Mouse (Mus musculus): ENCODE measurements around the gene Pcnx2. TPM values are rescaled to one million over a fixed set of nuclear protein-coding genes. Genes with fewer than 3 reads are reported as not detected.
A peak's percentile ranks its signal among the peaks of the same experiment; 100 is the strongest.

Pcnx2 gene
- polyA plus RNA-seq, 1 experiment from 2014 or later = 0.48 TPM

GRCm38 (mm10) chr8:125854379-125854778 is 43.7 kb downstream of the Pcnx2 start:
- peak; percentile 53 for ATAC-seq (replicated peaks; ENCODE audit: low FRiP score)
- Histone ChIP-seq H3K4me1 (peaks cover 44% of the 10 kb centered on the region), H3K4me2 (no peak overlapping the region), H3K4me3 (replicated peaks) (no peak overlapping the region), H3K27me3 (0 out of 2 replicates have a peak, but pooled peaks cover 2% of the 10 kb centered on the region), H3K27ac (peak overlapping the region; percentile 62), H3K9ac (no peak overlapping the region), H3K36me3 (no peaks in the 10 kb centered on the region), H3K9me3 (replicated peaks) (no peaks in the 10 kb centered on the region)
- WGBS = 47% methylated on average over 7 of the region's 7 CpGs

- no peak for ATAC-seq (replicated peaks; ENCODE audit: low FRiP score)
- Histone ChIP-seq H3K9me3 (replicated peaks) (no peaks in the 10 kb centered on the region), H3K9ac (no peak overlapping the region), H3K4me3 (replicated peaks) (no peak overlapping the region), H3K36me3 (no peaks in the 10 kb centered on the region), H3K27me3 (0 out of 2 replicates have a peak, but pooled peaks cover 2% of the 10 kb centered on the region), H3K4me1 (peaks cover 44% of the 10 kb centered on the region), H3K27ac (no peak overlapping the region), H3K4me2 (no peak overlapping the region)
- WGBS = 38% methylated on average over 5 of the region's 5 CpGs
Observed at GRCm38 (mm10) chr8:125853300-125853699, 44.8 kb downstream of the Pcnx2 start.

GRCm38 (mm10) chr8:125849181-125849580 is 48.9 kb downstream of the Pcnx2 start:
- WGBS = 76% methylated on average over 4 of the region's 4 CpGs
- ATAC-seq (replicated peaks; ENCODE audit: low FRiP score) = no peak
- no peak overlapping the region for H3K27ac ChIP-seq
- H3K9me3 ChIP-seq (replicated peaks) = no peaks in the 10 kb centered on the region
- 0 out of 2 replicates have a peak, but pooled peaks cover 2% of the 10 kb centered on the region for H3K27me3 ChIP-seq
- H3K4me2 ChIP-seq = no peak overlapping the region
- peaks cover 20% of the 10 kb centered on the region for H3K4me1 ChIP-seq
- no peak overlapping the region for H3K4me3 ChIP-seq (replicated peaks)
- no peaks in the 10 kb centered on the region for H3K36me3 ChIP-seq
- H3K9ac ChIP-seq = no peak overlapping the region

GRCm38 (mm10) chr8:125847842-125848241 is 50.3 kb downstream of the Pcnx2 start:
- no peak overlapping the region for H3K9ac ChIP-seq
- H3K27me3 ChIP-seq = 0 out of 2 replicates have a peak, but pooled peaks cover 2% of the 10 kb centered on the region

GRCm38 (mm10) chr8:125845281-125845680 is 52.8 kb downstream of the Pcnx2 start:
- H3K9me3 ChIP-seq (replicated peaks) = no peaks in the 10 kb centered on the region
- H3K27me3 ChIP-seq = no peaks in the 10 kb centered on the region
- H3K27ac ChIP-seq = no peak overlapping the region
- no peak overlapping the region for H3K9ac ChIP-seq
- H3K4me2 ChIP-seq = no peak overlapping the region
- no peaks in the 10 kb centered on the region for H3K36me3 ChIP-seq
- 95% methylated on average over 16 of the region's 16 CpGs for WGBS
- peaks cover 6% of the 10 kb centered on the region for H3K4me1 ChIP-seq
- H3K4me3 ChIP-seq (replicated peaks) = no peak overlapping the region
- ATAC-seq (replicated peaks; ENCODE audit: low FRiP score) = no peak

More at GRCm38 (mm10) chr8:125847842-125848241, 50.3 kb downstream of the Pcnx2 start:
- Histone ChIP-seq H3K27ac (no peak overlapping the region), H3K4me1 (peaks cover 7% of the 10 kb centered on the region), H3K9me3 (replicated peaks) (no peaks in the 10 kb centered on the region), H3K4me2 (no peak overlapping the region), H3K36me3 (no peaks in the 10 kb centered on the region), H3K4me3 (replicated peaks) (no peak overlapping the region)
- ATAC-seq (replicated peaks; ENCODE audit: low FRiP score) = no peak
- 33% methylated on average over 12 of the region's 12 CpGs for WGBS

GRCm38 (mm10) chr8:125843122-125843836 is 54.8 kb downstream of the Pcnx2 start:
- no peaks in the 10 kb centered on the region for H3K9me3 ChIP-seq (replicated peaks)
- no peaks in the 10 kb centered on the region for H3K27me3 ChIP-seq
- WGBS = 39% methylated on average over 15 of the region's 15 CpGs
- peaks cover 6% of the 10 kb centered on the region for H3K4me1 ChIP-seq
- H3K9ac ChIP-seq = no peak overlapping the region
- H3K27ac ChIP-seq = no peak overlapping the region
- no peaks in the 10 kb centered on the region for H3K36me3 ChIP-seq
- no peak for ATAC-seq (replicated peaks; ENCODE audit: low FRiP score)
- no peak overlapping the region for H3K4me3 ChIP-seq (replicated peaks)
- H3K4me2 ChIP-seq = no peak overlapping the region

- 51% methylated on average over 7 of the region's 7 CpGs for WGBS
Observed at GRCm38 (mm10) chr8:125842158-125842557, 56.0 kb downstream of the Pcnx2 start.

GRCm38 (mm10) chr8:125824688-125825087 is 73.4 kb downstream of the Pcnx2 start:
- Histone ChIP-seq H3K27ac (no peak overlapping the region), H3K4me1 (peaks cover 12% of the 10 kb centered on the region; the same call in 1 of the 2 replicates), H3K9me3 (replicated peaks) (no peaks in the 10 kb centered on the region), H3K4me2 (no peak overlapping the region), H3K27me3 (no peaks in the 10 kb centered on the region), H3K36me3 (no peaks in the 10 kb centered on the region), H3K9ac (no peak overlapping the region), H3K4me3 (replicated peaks) (no peak overlapping the region)
- 39% methylated on average over 2 of the region's 2 CpGs for WGBS
- no peak for ATAC-seq (replicated peaks; ENCODE audit: low FRiP score)

More at GRCm38 (mm10) chr8:125842158-125842557, 56.0 kb downstream of the Pcnx2 start:
- no peaks in the 10 kb centered on the region for H3K4me1 ChIP-seq
- H3K9ac ChIP-seq = no peak overlapping the region
- no peaks in the 10 kb centered on the region for H3K36me3 ChIP-seq
- H3K4me2 ChIP-seq = no peak overlapping the region
- no peak overlapping the region for H3K27ac ChIP-seq
- no peaks in the 10 kb centered on the region for H3K9me3 ChIP-seq (replicated peaks)
- H3K4me3 ChIP-seq (replicated peaks) = no peak overlapping the region
- ATAC-seq (replicated peaks; ENCODE audit: low FRiP score) = no peak
- H3K27me3 ChIP-seq = no peaks in the 10 kb centered on the region

- Histone ChIP-seq H3K4me3 (replicated peaks) (no peak overlapping the region), H3K27me3 (no peaks in the 10 kb centered on the region), H3K9ac (no peak overlapping the region), H3K4me1 (peaks cover 14% of the 10 kb centered on the region; the same call in 1 of the 2 replicates), H3K27ac (no peak overlapping the region), H3K4me2 (no peak overlapping the region), H3K36me3 (no peaks in the 10 kb centered on the region), H3K9me3 (replicated peaks) (no peaks in the 10 kb centered on the region)
- 58% methylated on average over 12 of the region's 12 CpGs for WGBS
- ATAC-seq (replicated peaks; ENCODE audit: low FRiP score) = no peak
Observed at GRCm38 (mm10) chr8:125823719-125824118, 74.4 kb downstream of the Pcnx2 start.

- no peak for ATAC-seq (replicated peaks; ENCODE audit: low FRiP score)
- 58% methylated on average over 14 of the region's 14 CpGs for WGBS
- H3K9me3 ChIP-seq (replicated peaks) = no peaks in the 10 kb centered on the region
- H3K9ac ChIP-seq = no peak overlapping the region
- H3K27me3 ChIP-seq = no peaks in the 10 kb centered on the region
- peaks cover 18% of the 10 kb centered on the region; the same call in 1 of the 2 replicates for H3K4me1 ChIP-seq
- H3K36me3 ChIP-seq = no peaks in the 10 kb centered on the region
- H3K4me3 ChIP-seq (replicated peaks) = no peak overlapping the region
- no peak overlapping the region for H3K27ac ChIP-seq
- 0 out of 2 replicates have a peak overlapping the region, but pooled peaks have one; percentile 12 for H3K4me2 ChIP-seq
Observed at GRCm38 (mm10) chr8:125822065-125822464, 76.1 kb downstream of the Pcnx2 start.

GRCm38 (mm10) chr8:125819797-125820196 is 78.3 kb downstream of the Pcnx2 start:
- ATAC-seq (replicated peaks; ENCODE audit: low FRiP score) = no peak
- Histone ChIP-seq H3K9ac (no peak overlapping the region), H3K27ac (no peak overlapping the region), H3K4me3 (replicated peaks) (no peak overlapping the region), H3K4me2 (no peak overlapping the region), H3K9me3 (replicated peaks) (0 out of 2 replicates have a peak, but pooled peaks cover 5% of the 10 kb centered on the region), H3K4me1 (peaks cover 18% of the 10 kb centered on the region; the same call in 1 of the 2 replicates), H3K27me3 (no peaks in the 10 kb centered on the region), H3K36me3 (no peaks in the 10 kb centered on the region)
- 60% methylated on average over 7 of the region's 7 CpGs for WGBS

GRCm38 (mm10) chr8:125818796-125819195 is 79.3 kb downstream of the Pcnx2 start:
- Histone ChIP-seq H3K4me1 (peaks cover 18% of the 10 kb centered on the region; the same call in 1 of the 2 replicates), H3K4me3 (replicated peaks) (no peak overlapping the region), H3K9ac (no peak overlapping the region), H3K36me3 (no peaks in the 10 kb centered on the region), H3K27me3 (no peaks in the 10 kb centered on the region), H3K4me2 (no peak overlapping the region), H3K9me3 (replicated peaks) (0 out of 2 replicates have a peak, but pooled peaks cover 6% of the 10 kb centered on the region), H3K27ac (no peak overlapping the region)
- peak; percentile 69; the same call in 1 of the 2 replicates for ATAC-seq (replicated peaks; ENCODE audit: low FRiP score)
- 18% methylated on average over 9 of the region's 9 CpGs for WGBS

All from kidney, embryonic 15.5 days (tissue).